Mouse (Mus musculus) retina, adult 2 months (tissue): ENCODE data around the gene Ftsj3.
"Not testable (repeated sequence)": the region's sequence is repeated elsewhere in the genome, so short reads cannot be mapped to it uniquely, and the experiment has no call there.

ENCODE experiments used
- DNase-seq: peaks from one replicate; pipeline ENCODE4 v3.0.0-alpha.2; 2012; ENCODE audit warnings: low read depth, low spot score

Gene Ftsj3

GRCm38 (mm10) chr11:106268326-106269059 is 12.6 kb upstream of the Ftsj3 start:
- DNase-seq: no peak

DNA sequence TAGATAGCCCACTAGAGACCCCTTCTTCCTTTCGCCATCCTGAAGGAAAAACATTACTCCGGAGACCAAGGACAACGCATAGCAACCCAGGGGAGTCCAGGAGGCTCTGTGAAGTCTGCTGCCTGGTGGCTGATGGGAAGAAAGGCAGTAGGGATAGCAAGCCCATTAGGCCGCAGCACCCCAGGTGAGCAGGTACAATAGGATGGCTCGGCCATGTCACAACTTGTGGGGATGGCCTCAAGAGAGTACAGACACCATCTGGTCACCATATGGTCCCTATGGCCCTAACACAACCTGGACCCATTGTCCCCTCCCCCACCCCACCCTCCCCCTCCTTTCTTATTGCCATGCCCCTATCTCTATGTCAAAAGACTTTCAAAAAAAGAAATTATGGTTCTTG is 12.0 kb upstream of the Ftsj3 start:
- DNase-seq: no peak

DNA sequence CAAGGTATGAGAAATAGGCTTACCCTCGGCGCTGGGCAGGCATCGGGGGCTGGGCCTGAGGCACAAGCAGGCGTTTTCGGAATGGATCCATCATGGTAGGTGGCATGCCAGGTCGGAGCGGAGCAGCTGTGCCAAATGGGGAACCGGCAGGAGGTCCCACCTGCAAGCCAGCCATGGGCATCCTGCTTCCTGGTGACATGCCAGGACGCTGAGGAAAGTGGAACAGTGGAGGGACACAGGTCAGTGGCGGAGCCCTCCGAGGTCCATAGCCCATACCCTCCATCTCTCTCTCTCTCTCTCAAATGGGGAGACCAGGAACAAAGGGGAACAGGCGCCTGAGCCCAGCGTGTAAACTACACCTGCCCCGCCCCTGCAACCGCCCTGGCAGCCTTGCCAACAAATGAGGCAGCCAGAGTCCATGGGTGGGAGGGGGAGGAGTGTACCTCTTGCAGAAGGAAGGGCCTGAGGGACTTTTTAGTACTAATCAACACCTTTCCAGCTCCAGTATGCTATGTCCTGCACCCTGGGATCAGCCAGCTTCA is 11.5 kb upstream of the Ftsj3 start:
- DNase-seq: no peak

GRCm38 (mm10) chr11:106266431-106266830 is 10.6 kb upstream of the Ftsj3 start:
- DNase-seq: no peak

- no peak for DNase-seq
Observed at GRCm38 (mm10) chr11:106265570-106265969, 9.7 kb upstream of the Ftsj3 start.

DNA sequence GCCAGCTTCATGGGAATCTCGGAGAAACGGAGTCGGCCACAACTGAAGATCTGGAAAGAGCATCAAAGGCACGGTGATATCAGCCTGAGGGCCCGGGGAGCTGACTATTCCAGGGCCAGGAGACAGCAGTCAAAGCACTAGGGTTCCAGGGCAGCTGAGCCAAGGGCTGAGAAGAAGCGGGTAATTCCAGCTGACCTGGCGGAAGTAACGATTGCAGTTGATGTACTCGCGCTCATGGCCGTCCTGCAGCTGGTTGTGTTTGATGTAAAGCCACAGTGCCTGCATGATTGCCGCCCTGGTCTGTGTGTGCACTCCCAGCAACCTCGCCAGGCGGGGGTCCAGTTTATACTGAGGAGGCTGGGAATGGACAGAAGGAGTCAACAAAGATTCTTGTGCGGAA is 9.1 kb upstream of the Ftsj3 start:
- DNase-seq: no peak

DNA sequence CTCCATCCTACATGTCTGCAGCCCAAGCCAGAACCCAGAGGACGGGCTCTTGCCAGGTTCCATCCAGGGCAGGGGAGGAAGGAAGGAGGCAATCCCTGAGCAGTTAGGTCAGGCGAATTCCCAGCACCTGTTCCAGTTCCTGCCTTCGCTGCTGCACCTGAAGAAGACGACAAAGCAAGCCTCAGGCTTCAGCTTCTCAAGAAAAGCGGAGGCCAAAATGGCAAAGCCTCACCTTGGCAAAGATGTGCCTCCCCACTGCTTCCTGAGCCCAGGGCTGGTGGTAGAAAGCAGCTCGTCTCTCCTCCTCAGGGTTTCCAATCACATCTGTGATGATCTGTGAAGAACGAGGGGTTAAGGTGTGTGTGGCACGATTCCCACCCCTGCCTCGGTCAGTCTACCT is 8.1 kb upstream of the Ftsj3 start:
- no peak for DNase-seq

DNA sequence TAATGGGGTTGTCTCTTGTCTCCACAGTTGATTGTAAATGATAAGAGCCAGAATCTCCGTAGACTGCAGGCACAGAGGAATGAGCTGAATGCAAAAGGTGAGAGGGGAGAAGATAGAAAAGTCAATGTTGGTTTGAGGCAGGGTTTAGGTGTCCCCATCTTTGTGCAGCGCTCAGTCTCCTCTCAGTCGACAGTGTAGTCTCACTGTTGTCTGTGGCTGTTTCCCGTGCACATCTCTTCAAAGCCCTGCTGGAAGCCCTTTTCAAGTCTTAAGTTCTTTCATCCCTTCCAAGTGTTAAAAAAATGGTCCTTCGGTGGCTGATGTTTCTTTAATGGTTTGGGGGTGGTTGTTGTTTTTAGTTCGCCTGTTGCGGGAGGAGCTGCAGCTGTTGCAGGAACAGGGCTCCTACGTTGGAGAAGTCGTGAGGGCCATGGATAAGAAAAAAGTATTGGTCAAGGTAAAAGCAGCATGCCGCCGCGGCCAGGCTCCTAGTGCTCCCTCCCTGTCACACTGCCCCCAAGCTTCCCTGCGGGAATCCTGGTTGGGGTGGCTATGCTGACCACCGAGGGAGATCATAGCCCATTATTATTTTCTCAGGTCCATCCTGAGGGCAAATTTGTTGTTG is 5.1 kb upstream of the Ftsj3 start:
- no peak for DNase-seq

DNA sequence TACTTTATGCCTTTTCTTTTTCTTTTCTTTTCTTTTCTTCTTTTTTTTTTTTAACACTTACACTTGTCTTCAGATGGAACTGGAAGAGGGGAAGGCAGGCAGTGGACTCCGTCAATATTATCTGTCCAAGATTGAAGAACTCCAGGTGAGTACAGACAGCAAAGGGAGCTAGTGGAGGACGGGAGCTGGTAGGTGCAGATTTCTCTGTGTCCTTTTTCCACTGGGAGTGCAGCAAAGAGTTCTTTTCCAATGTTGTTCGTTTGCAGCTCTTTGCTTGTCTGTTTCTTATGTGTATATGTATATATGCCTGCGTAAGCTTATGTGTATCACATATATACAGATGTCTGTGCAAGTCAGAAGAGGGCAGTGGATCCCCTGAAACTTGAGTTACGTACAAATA is 896 bp upstream of the Ftsj3 start:
- no peak for DNase-seq

- no peak for DNase-seq
Observed at GRCm38 (mm10) chr11:106255174-106255573, 705 bp downstream of the Ftsj3 start.

- DNase-seq: no peak
Observed at GRCm38 (mm10) chr11:106254767-106255166, 1.1 kb downstream of the Ftsj3 start.

DNA sequence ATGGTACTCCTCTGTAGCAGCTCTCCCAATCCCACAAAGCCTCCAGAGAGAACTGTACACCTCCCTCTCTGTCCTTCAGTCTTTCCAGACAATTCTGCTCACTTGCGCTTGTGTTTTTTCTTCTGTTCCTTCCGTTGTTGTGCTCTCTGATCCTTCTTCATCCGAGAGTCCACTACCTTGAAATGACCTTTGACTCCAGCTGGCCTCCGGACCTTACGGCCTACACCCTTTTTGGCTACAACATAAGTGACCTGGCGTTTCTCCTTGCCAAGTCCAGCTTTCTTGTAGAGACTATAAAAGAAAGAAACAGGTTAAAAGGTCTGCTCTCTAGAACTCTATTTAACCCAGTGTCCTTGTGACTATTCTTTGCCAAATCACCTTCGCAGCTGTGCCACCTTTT is 6.6 kb downstream of the Ftsj3 start:
- no peak for DNase-seq

DNA sequence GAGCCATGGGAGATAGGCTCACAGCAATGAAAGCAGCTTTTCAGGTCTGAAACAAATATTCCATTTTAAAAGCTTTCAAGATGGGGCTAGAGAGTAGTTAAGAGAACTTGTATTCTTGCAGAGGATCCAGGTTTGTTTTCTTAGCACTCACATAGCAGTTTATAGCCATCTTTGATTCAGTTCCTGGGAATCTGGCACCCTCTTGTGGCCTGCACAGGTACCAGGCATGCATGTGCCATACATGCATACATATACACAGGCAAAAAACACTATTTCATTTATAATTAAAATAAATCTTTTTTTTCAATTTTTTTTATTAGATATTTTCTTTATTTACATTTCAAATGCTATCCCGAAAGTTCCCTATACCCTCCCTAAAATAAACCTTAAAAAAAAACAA is 9.0 kb downstream of the Ftsj3 start:
- no peak for DNase-seq

GRCm38 (mm10) chr11:106233978-106234377 is 21.9 kb downstream of the Ftsj3 start:
- DNase-seq: not testable (repeated sequence)

GRCm38 (mm10) chr11:106220603-106221002 is 35.3 kb downstream of the Ftsj3 start:
- no peak for DNase-seq

GRCm38 (mm10) chr11:106216730-106217490 is 39.0 kb downstream of the Ftsj3 start, which contains the start of gene Ddx42:
TSS of gene Ddx42 (plus strand) at chr11:106216926.
- peak; percentile 92 for DNase-seq

GRCm38 (mm10) chr11:106215927-106216729 is 39.8 kb downstream of the Ftsj3 start, which contains the start of gene Ccdc47:
TSS of gene Ccdc47 (minus strand) at chr11:106216344.
- DNase-seq: peak; percentile 99

GRCm38 (mm10) chr11:106215450-106215859 is 40.4 kb downstream of the Ftsj3 start:
- no peak for DNase-seq

DNA sequence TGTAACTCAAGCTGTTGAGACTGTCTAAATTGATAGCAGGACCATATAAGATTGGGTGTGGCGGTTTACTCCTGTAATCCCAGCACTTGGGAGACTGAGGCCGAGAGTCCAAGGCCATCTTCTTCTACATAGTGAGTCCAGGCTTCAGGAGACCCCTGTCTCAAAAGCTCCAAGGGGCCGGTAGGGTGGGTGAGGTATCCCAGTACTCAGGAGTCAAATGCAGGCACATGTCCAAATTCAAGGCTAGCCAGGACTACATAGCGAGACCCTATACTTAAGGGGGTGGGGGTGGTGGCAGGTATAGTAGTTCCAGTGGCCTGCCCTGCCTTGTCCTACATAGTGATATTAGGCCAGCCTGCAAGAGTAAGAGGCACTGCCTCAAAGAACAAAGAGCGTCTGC is 41.0 kb downstream of the Ftsj3 start:
- no peak for DNase-seq

DNA sequence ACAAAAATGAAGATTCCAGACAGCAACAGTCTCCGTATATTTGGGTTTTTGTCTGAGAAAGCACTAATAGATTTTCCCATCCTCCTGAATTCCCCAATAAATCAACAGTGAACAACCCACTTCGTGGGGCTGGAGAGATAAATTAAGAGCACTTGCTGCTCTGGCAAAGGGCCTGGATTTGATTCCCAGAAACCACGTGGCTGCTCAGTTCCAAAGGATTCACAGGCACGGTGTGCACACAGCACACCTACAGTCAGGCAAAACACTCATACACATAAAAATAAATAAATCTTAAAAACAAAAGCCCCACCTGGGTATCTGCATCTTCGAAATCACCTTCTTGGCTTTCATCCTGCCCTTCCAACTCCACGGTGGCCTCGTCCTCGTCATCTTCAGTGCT is 43.1 kb downstream of the Ftsj3 start:
- no peak for DNase-seq

GRCm38 (mm10) chr11:106202123-106202465 is 53.8 kb downstream of the Ftsj3 start, which contains the start of gene Strada:
TSS of gene Strada (minus strand) at chr11:106202168.
- DNase-seq: no peak
